Mouse (Mus musculus) right cerebral cortex, postnatal 4 days (tissue): ENCODE data around the gene Frem2.
A peak's percentile ranks its signal among the peaks of the same experiment; 100 is the strongest.

ENCODE experiments used
- DNase-seq: peaks from one replicate; pipeline ENCODE4 v3.0.0-alpha.2; 2022

Gene Frem2

GRCm38 (mm10) chr3:53611106-53611505 is 46.0 kb downstream of the Frem2 start:
- no peak for DNase-seq

- no peak for DNase-seq
These were observed 47.3 kb downstream of the Frem2 start for GRCm38 (mm10) chr3:53609851-53610250.

- DNase-seq: no peak
These were observed 57.0 kb downstream of the Frem2 start for GRCm38 (mm10) chr3:53600140-53600539.

GRCm38 (mm10) chr3:53599315-53599714 is 57.8 kb downstream of the Frem2 start:
- DNase-seq: no peak

- DNase-seq: no peak
These were observed 58.9 kb downstream of the Frem2 start for GRCm38 (mm10) chr3:53598153-53598800.

GRCm38 (mm10) chr3:53594471-53594870 is 62.7 kb downstream of the Frem2 start:
- no peak for DNase-seq

- DNase-seq: no peak
These were observed 63.4 kb downstream of the Frem2 start for GRCm38 (mm10) chr3:53593718-53594117.

- no peak for DNase-seq
These were observed 65.1 kb downstream of the Frem2 start for GRCm38 (mm10) chr3:53592036-53592435.

GRCm38 (mm10) chr3:53590139-53590621 is 67.0 kb downstream of the Frem2 start:
- DNase-seq: peak; percentile 86

GRCm38 (mm10) chr3:53583248-53583647 is 73.9 kb downstream of the Frem2 start:
- no peak for DNase-seq

- no peak for DNase-seq
These were observed 76.4 kb downstream of the Frem2 start for GRCm38 (mm10) chr3:53580596-53581254.

- DNase-seq: no peak
These were observed 77.9 kb downstream of the Frem2 start for GRCm38 (mm10) chr3:53579121-53579704.

GRCm38 (mm10) chr3:53576320-53577116 is 80.6 kb downstream of the Frem2 start:
- no peak for DNase-seq

GRCm38 (mm10) chr3:53574123-53574522 is 83.0 kb downstream of the Frem2 start:
- no peak for DNase-seq

GRCm38 (mm10) chr3:53571663-53572062 is 85.5 kb downstream of the Frem2 start:
- DNase-seq: no peak

- DNase-seq: no peak
These were observed 92.6 kb downstream of the Frem2 start for GRCm38 (mm10) chr3:53564521-53564920.

GRCm38 (mm10) chr3:53563746-53564145 is 93.4 kb downstream of the Frem2 start:
- DNase-seq: peak; percentile 51

GRCm38 (mm10) chr3:53561813-53562212 is 95.3 kb downstream of the Frem2 start:
- no peak for DNase-seq

- DNase-seq: no peak
These were observed 98.1 kb downstream of the Frem2 start for GRCm38 (mm10) chr3:53559056-53559455.

GRCm38 (mm10) chr3:53558230-53558629 is 98.9 kb downstream of the Frem2 start:
- DNase-seq: no peak

GRCm38 (mm10) chr3:53557388-53558214 is 99.6 kb downstream of the Frem2 start:
- no peak for DNase-seq
